Mouse (Mus musculus): ENCODE measurements around the gene Tgfbr2. TPM values are rescaled to one million over a fixed set of nuclear protein-coding genes. Genes with fewer than 3 reads are reported as not detected.
"Not testable (repeated sequence)": the region's sequence is repeated elsewhere in the genome, so short reads cannot be mapped to it uniquely, and the experiment has no call there.

Tgfbr2 gene
- polyA plus RNA-seq, 1 experiment: 0.02 TPM

DNA sequence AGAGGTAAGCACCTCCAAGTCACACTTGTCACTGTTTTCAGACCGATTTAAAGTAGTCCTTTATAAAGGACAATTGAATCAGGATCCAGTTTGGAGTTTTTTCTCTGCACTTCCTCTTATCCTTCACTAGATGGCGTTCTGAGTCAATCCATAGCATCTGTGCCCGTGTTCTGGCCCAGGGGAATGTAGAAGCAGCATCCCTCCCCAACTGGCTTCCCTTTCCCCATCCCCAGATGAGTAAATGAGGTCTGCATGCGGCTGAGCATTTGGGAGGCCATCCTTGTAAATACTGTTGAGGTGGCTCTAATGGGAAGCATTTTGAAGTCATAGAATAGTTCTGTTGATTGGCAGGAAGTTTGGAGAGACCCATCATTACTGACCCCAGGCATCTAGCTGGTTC is 114.5 kb downstream of the Tgfbr2 start:
- no peaks in the 10 kb centered on the region; the same call in 1 of the 2 replicates for H3K9me3 ChIP-seq (ENCODE audit: control insufficient read depth, low read length)
- H3K4me3 ChIP-seq (replicated peaks): no peak overlapping the region
- TF ChIP-seq GATA1 (IDR thresholded peaks at IDR 0.05; ENCODE audit: low read length): no peak
- no peak for TF ChIP-seq TAL1 (IDR thresholded peaks at IDR 0.05; ENCODE audit: low read length)
- no peaks in the 10 kb centered on the region for H3K27me3 ChIP-seq (ENCODE audit: control insufficient read depth)
- no peaks in the 10 kb centered on the region for H3K36me3 ChIP-seq (ENCODE audit: control insufficient read depth)
- no peaks in the 10 kb centered on the region for H3K4me1 ChIP-seq (ENCODE audit: control insufficient read depth)

GRCm38 (mm10) chr9:116059156-116059555 is 116.0 kb downstream of the Tgfbr2 start:
- Histone ChIP-seq H3K36me3 (ENCODE audit: control insufficient read depth) (no peaks in the 10 kb centered on the region), H3K4me1 (ENCODE audit: control insufficient read depth) (no peaks in the 10 kb centered on the region), H3K27me3 (ENCODE audit: control insufficient read depth) (no peaks in the 10 kb centered on the region), H3K9me3 (ENCODE audit: control insufficient read depth, low read length) (no peaks in the 10 kb centered on the region; the same call in 1 of the 2 replicates), H3K4me3 (replicated peaks) (no peak overlapping the region)
- no peak for TF ChIP-seq TAL1 (IDR thresholded peaks at IDR 0.05; ENCODE audit: low read length)
- no peak for TF ChIP-seq GATA1 (IDR thresholded peaks at IDR 0.05; ENCODE audit: low read length)

DNA sequence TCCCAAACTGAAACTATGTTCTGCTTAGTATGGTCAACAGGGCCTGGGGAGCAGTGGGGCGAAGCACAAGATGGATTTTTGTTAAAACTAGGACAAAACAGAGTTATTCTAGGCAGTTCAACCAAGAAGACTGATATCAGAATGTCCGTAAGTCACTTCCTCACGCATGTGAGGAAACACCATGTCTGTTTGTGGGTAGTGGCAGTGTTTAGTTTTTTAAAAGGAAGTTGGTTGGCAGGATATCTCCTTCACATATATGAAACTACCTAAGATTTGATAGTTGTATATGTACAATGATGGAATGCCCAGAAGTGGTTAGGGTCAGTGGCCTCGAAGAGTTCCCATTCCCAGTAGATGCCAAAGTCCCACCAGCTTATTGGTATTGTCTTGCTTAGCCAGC is 116.7 kb downstream of the Tgfbr2 start:
- Histone ChIP-seq H3K4me1 (ENCODE audit: control insufficient read depth) (no peaks in the 10 kb centered on the region), H3K27me3 (ENCODE audit: control insufficient read depth) (no peaks in the 10 kb centered on the region), H3K36me3 (ENCODE audit: control insufficient read depth) (no peaks in the 10 kb centered on the region), H3K9me3 (ENCODE audit: control insufficient read depth, low read length) (no peaks in the 10 kb centered on the region; the same call in 1 of the 2 replicates), H3K4me3 (replicated peaks) (no peak overlapping the region)
- TF ChIP-seq TAL1 (IDR thresholded peaks at IDR 0.05; ENCODE audit: low read length) (no peak), GATA1 (IDR thresholded peaks at IDR 0.05; ENCODE audit: low read length) (no peak)

DNA sequence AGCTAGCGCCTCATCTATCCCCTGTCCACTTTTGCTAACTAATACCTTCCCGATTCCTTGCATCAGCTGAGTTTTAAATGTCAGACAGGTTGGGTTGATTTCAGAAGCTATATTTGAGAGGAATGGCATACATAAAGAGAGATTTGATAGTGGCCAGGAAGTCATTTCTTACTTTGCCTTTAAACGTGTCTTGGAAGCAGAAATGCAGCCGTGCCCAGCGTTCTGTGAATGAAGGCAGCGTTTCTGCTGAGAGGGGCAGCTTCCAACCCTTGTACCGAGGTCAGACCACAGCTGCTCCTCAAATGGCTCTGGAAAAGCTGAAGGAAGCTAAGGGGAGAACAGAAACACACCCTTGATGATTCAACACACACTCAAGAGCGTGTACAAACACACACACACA is 121.2 kb downstream of the Tgfbr2 start:
- TF ChIP-seq TAL1 (IDR thresholded peaks at IDR 0.05; ENCODE audit: low read length) (no peak), GATA1 (IDR thresholded peaks at IDR 0.05; ENCODE audit: low read length) (no peak)
- Histone ChIP-seq H3K36me3 (ENCODE audit: control insufficient read depth) (no peaks in the 10 kb centered on the region), H3K4me3 (replicated peaks) (no peak overlapping the region), H3K4me1 (ENCODE audit: control insufficient read depth) (no peaks in the 10 kb centered on the region), H3K27me3 (ENCODE audit: control insufficient read depth) (no peaks in the 10 kb centered on the region), H3K9me3 (ENCODE audit: control insufficient read depth, low read length) (no peaks in the 10 kb centered on the region; the same call in 1 of the 2 replicates)

- H3K27me3 ChIP-seq (ENCODE audit: control insufficient read depth): no peaks in the 10 kb centered on the region
- no peaks in the 10 kb centered on the region for H3K4me1 ChIP-seq (ENCODE audit: control insufficient read depth)
- H3K9me3 ChIP-seq (ENCODE audit: control insufficient read depth, low read length): no peaks in the 10 kb centered on the region
- H3K4me3 ChIP-seq (replicated peaks): no peak overlapping the region
- TF ChIP-seq GATA1 (IDR thresholded peaks at IDR 0.05; ENCODE audit: low read length): no peak
- TF ChIP-seq TAL1 (IDR thresholded peaks at IDR 0.05; ENCODE audit: low read length): no peak
- no peaks in the 10 kb centered on the region for H3K36me3 ChIP-seq (ENCODE audit: control insufficient read depth)
Observed at GRCm38 (mm10) chr9:116049985-116050384, 125.2 kb downstream of the Tgfbr2 start.

- TF ChIP-seq GATA1 (IDR thresholded peaks at IDR 0.05; ENCODE audit: low read length) (no peak), TAL1 (IDR thresholded peaks at IDR 0.05; ENCODE audit: low read length) (no peak)
Observed at GRCm38 (mm10) chr9:116041787-116042186, 133.4 kb downstream of the Tgfbr2 start.

GRCm38 (mm10) chr9:116041369-116041768 is 133.8 kb downstream of the Tgfbr2 start:
- H3K36me3 ChIP-seq (ENCODE audit: control insufficient read depth): no peaks in the 10 kb centered on the region
- H3K27me3 ChIP-seq (ENCODE audit: control insufficient read depth): no peaks in the 10 kb centered on the region
- TF ChIP-seq GATA1 (IDR thresholded peaks at IDR 0.05; ENCODE audit: low read length): no peak
- H3K4me1 ChIP-seq (ENCODE audit: control insufficient read depth): no peaks in the 10 kb centered on the region
- no peaks in the 10 kb centered on the region for H3K9me3 ChIP-seq (ENCODE audit: control insufficient read depth, low read length)
- H3K4me3 ChIP-seq (replicated peaks): no peak overlapping the region

More at GRCm38 (mm10) chr9:116041787-116042186, 133.4 kb downstream of the Tgfbr2 start:
- Histone ChIP-seq H3K36me3 (ENCODE audit: control insufficient read depth) (no peaks in the 10 kb centered on the region), H3K4me3 (replicated peaks) (no peak overlapping the region), H3K27me3 (ENCODE audit: control insufficient read depth) (no peaks in the 10 kb centered on the region), H3K9me3 (ENCODE audit: control insufficient read depth, low read length) (no peaks in the 10 kb centered on the region), H3K4me1 (ENCODE audit: control insufficient read depth) (no peaks in the 10 kb centered on the region)

DNA sequence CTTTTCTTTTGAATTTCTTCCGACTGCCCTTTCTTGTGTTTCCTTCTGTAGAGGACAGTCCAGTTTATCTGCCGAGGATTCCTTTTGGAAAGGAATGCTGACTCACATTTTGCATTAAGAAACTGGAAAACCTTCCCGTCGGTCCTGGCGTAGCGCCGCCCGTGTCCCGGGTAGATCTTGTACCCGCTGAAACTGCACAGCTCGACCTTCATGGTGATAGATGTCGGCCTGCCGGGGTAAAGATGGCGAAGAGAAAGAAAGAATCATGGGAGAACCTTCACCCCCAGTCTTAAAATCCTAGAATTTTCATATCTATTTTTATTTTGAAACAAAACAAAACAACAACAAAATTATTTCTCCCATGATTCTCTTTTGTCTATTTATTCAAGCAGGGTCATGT is 134.3 kb downstream of the Tgfbr2 start:
- not testable (repeated sequence) for H3K4me1 ChIP-seq (ENCODE audit: control insufficient read depth); H3K4me3 ChIP-seq (replicated peaks); H3K36me3 ChIP-seq (ENCODE audit: control insufficient read depth); H3K27me3 ChIP-seq (ENCODE audit: control insufficient read depth); H3K9me3 ChIP-seq (ENCODE audit: control insufficient read depth, low read length)

DNA sequence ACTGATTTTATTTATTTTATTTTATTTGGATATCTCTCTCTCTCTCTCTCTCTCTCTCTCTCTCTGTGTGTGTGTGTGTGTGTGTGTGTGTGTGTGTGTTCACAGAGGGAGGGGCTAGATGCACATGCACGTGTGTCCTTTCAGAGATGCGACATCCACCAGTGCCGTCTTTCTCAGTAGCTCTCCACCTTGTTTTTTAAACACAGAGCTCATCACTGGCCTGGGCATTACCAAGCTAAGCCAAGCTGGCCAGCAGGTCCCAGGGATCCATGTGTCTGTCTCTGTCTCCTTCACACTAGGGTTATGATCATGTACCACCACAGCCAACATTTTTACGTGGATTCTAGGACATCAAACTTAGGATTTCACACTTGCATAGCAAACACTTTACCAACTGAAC is 135.2 kb downstream of the Tgfbr2 start:
- H3K9me3 ChIP-seq (ENCODE audit: control insufficient read depth, low read length): no peaks in the 10 kb centered on the region
- no peaks in the 10 kb centered on the region for H3K36me3 ChIP-seq (ENCODE audit: control insufficient read depth)
- H3K4me3 ChIP-seq (replicated peaks): no peak overlapping the region
- no peak for TF ChIP-seq GATA1 (IDR thresholded peaks at IDR 0.05; ENCODE audit: low read length)
- no peak for TF ChIP-seq TAL1 (IDR thresholded peaks at IDR 0.05; ENCODE audit: low read length)
- no peaks in the 10 kb centered on the region for H3K4me1 ChIP-seq (ENCODE audit: control insufficient read depth)
- H3K27me3 ChIP-seq (ENCODE audit: control insufficient read depth): no peaks in the 10 kb centered on the region

DNA sequence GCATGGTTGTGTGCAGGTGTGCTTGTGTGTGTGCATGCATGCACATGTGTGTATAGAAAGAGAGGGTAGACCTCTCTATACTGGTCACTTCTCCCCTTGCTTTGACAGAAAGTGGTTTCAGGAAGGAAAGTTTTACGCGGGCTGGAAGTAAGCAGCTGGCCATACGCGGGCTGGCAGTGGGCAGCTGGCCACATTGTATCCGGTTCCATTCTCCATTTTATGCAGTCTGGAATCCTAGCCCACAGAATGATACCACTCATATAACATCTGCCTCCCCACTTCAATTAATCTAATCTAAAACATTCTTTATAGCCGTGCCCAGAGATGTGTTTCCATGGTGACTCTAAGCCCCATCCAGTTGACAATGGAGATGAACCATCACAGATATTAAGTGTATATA is 136.9 kb downstream of the Tgfbr2 start:
- Histone ChIP-seq H3K4me1 (ENCODE audit: control insufficient read depth) (no peaks in the 10 kb centered on the region), H3K9me3 (ENCODE audit: control insufficient read depth, low read length) (no peaks in the 10 kb centered on the region), H3K4me3 (replicated peaks) (no peak overlapping the region), H3K27me3 (ENCODE audit: control insufficient read depth) (no peaks in the 10 kb centered on the region), H3K36me3 (ENCODE audit: control insufficient read depth) (no peaks in the 10 kb centered on the region)
- TF ChIP-seq GATA1 (IDR thresholded peaks at IDR 0.05; ENCODE audit: low read length) (no peak), TAL1 (IDR thresholded peaks at IDR 0.05; ENCODE audit: low read length) (no peak)

Data from erythroblast, embryonic 14.5 days (primary cell).